Mouse (Mus musculus) limb, embryonic 11.5 days (tissue): ENCODE measurements around the gene Colgalt2. TPM values are rescaled to one million over a fixed set of nuclear protein-coding genes. Genes with fewer than 3 reads are reported as not detected.

Experiments used
- ATAC-seq: fragments of 200-750 bp; cut with Nextera tagmentation; 2 replicates; pipeline ENCODE4 v1.8.0; 2017; ENCODE audit warnings: low read depth; ENCODE audit not compliant: insufficient number of reproducible peaks, low FRiP score, low TSS enrichment
- DNase-seq: peaks from one replicate; pipeline ENCODE4 v3.0.0-alpha.2; 2015; ENCODE audit warnings: low spot score
- H3K27ac ChIP-seq: fragments of 300-500 bp; sonication (generic); replicated peaks from 2 replicates; pipeline ENCODE4 v1.5.1; 2014; ENCODE audit warnings: low read depth, mild to moderate bottlenecking, low read length
- H3K27me3 ChIP-seq: fragments of 300-500 bp; sonication (generic); 2 replicates; pipeline ENCODE4 v1.6.1; 2014; ENCODE audit warnings: mild to moderate bottlenecking, low read length, mixed read lengths; ENCODE audit not compliant: control insufficient read depth, insufficient read depth
- H3K36me3 ChIP-seq: fragments of 300-500 bp; sonication (generic); 2 replicates; pipeline ENCODE4 v1.6.1; 2014; ENCODE audit warnings: mild to moderate bottlenecking, low read length, moderate library complexity, mixed read lengths; ENCODE audit not compliant: control insufficient read depth, insufficient read depth
- H3K4me1 ChIP-seq: fragments of 300-500 bp; sonication (generic); 2 replicates; pipeline ENCODE4 v1.6.1; 2014; ENCODE audit warnings: low read length, mixed read lengths; ENCODE audit not compliant: control insufficient read depth, insufficient read depth
- H3K4me2 ChIP-seq: fragments of 300-500 bp; sonication (generic); 2 replicates; pipeline ENCODE4 v1.6.1; 2014; ENCODE audit warnings: low read depth, mild to moderate bottlenecking, moderate library complexity; ENCODE audit not compliant: severe bottlenecking
- H3K4me3 ChIP-seq: fragments of 300-500 bp; sonication (generic); 2 replicates; pipeline ENCODE4 v1.5.1; 2014; ENCODE audit warnings: low read depth, low read length
- H3K9ac ChIP-seq: fragments of 300-500 bp; sonication (generic); 2 replicates; pipeline ENCODE4 v1.6.1; 2014; ENCODE audit warnings: mild to moderate bottlenecking, low read length
- H3K9me3 ChIP-seq: fragments of 300-500 bp; sonication (generic); 2 replicates; pipeline ENCODE4 v1.6.1; 2016; ENCODE audit warnings: low read length; ENCODE audit not compliant: control insufficient read depth
- WGBS: fragments of 180-500 bp; shearing (Covaris S2); extraction: QIAGEN DNeasy Blood & Tissue Kit; methylation state at CpG from one replicate; pipeline ENCODE4 v1.1.7; 2014; 5-methylcytosine and 5-hydroxymethylcytosine counted together
- polyA plus RNA-seq: library from polyadenylated mRNA; unstranded; fragments of >200 nt; fragmentation: Nextera tagmentation; extraction: Ambion mirVana; gene quantifications from 2 replicates; pipeline ENCODE4 v1.2.1, GENCODE M21; 2014

Colgalt2 gene
- polyA plus RNA-seq, 1 experiment from 2014 or later, result 1.6 TPM

DNA sequence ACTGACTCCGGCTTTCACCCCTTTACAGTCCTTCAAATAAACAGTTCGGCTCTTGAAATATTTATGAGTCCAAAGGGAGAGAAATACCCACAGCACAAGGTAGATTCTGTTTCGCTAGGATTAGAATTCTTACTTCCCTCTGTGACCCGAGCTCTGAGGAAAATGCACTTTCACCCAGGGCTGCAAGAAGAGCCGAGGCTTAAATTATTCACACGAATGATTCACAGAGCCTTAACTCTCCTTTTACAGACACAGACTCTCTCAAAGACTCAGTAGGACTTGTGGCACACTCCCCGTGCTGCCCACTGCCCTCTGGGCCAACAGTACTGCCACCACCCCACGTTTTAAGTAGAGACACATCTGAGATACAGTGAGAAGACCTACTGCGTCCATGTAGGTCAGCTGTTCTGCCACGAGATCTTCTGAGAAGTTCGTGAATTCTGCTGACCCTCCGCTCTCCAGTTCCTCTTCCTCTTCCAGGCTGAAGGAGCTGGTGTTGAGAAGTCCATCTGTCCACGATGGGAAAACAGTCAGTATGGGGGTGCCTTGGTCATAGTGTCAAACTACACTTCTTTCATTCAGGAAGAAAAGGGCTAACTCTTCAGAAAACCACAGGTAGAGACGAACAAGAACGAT is 154.4 kb downstream of the Colgalt2 start:
- no peaks in the 10 kb centered on the region for H3K27me3 ChIP-seq
- H3K4me3 ChIP-seq, result no peak overlapping the region
- no peak overlapping the region for H3K9ac ChIP-seq
- no peak overlapping the region; the same call in 1 of the 2 replicates for H3K4me2 ChIP-seq
- no peak for ATAC-seq
- no peak for DNase-seq
- peaks cover 2% of the 10 kb centered on the region; the same call in 1 of the 2 replicates for H3K36me3 ChIP-seq
- 80% methylated on average over 15 of the region's 15 CpGs for WGBS
- H3K4me1 ChIP-seq, result peaks cover 11% of the 10 kb centered on the region
- no peaks in the 10 kb centered on the region for H3K9me3 ChIP-seq
- no peak overlapping the region for H3K27ac ChIP-seq

DNA sequence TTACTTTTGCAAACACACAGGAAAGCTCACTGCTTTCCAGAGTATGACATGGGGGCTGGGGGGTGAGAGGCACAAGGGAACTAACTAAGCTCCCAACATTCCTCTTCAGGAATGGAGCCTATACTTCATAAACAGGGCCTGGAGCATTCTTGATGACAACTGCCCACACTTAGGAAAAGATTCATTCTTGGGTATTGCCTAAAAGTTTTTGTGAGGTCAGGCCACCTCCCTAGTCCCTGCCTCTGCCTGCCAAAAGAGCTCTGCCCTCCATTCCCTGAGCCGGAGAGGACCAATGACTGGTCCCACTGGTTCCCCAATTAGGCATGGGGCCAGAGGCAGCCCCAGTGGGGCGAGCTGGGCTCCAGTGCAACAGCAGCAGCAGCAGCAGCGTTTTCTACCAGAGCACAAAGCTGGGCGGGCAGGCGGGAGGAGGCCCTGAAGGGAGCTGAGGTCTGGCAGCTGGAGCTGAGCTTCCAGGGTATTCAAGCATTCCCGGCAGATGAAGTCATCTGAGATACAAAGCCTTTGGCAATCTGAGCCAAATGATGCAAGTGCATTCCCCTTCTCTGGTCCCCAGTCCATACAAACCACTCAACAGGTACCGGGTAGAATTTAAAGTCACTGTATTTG is 156.4 kb downstream of the Colgalt2 start:
- ATAC-seq, result peak; percentile 64; the same call in 1 of the 2 replicates
- peaks cover 11% of the 10 kb centered on the region for H3K4me1 ChIP-seq
- no peaks in the 10 kb centered on the region for H3K27me3 ChIP-seq
- H3K9ac ChIP-seq, result no peak overlapping the region
- peaks cover 2% of the 10 kb centered on the region; the same call in 1 of the 2 replicates for H3K36me3 ChIP-seq
- H3K9me3 ChIP-seq, result no peaks in the 10 kb centered on the region
- no peak overlapping the region for H3K4me2 ChIP-seq
- H3K4me3 ChIP-seq, result no peak overlapping the region
- peak overlapping the region; percentile 14; the same call in 1 of the 2 replicates for H3K27ac ChIP-seq
- peak; percentile 52 for DNase-seq
- WGBS, result 47% methylated on average over 7 of the region's 7 CpGs

DNA sequence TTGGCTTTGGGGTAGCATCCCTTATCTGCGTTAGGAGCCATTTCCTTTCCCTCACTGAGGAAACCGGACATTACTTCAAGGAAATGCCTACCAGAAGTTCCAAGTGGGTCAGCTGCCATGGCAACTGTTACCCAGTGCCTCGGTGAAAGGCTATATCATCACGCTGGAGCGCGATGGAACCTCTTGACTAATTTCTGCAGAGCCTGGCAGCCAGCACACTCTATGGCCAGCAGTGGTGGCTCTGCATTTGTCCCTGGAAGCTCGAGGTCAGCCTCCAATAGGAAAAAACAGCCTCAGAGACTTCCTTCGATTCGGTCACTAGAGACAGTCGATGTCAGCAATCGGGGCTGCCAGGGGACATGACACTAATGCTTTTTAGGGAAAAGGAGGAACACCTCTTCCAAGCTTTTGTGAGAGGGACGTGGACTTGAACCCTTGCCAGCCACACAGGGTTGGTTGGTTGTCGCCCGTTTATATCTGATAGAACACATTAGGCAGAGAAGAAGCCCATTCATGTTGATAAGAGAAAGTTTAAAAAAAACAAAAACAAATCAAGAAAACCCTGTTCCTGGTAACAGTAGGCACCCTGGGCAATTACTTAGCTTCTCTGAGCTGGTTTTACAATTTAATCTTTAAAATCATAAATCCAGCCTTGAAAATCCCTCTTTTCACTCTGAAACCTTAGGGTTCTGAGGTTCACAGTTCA is 157.1 kb downstream of the Colgalt2 start:
- ATAC-seq, result no peak
- H3K27ac ChIP-seq, result no peak overlapping the region; the same call in 1 of the 2 replicates
- H3K4me2 ChIP-seq, result no peak overlapping the region
- H3K9me3 ChIP-seq, result no peaks in the 10 kb centered on the region
- 83% methylated on average over 14 of the region's 14 CpGs for WGBS
- H3K9ac ChIP-seq, result no peak overlapping the region
- no peak for DNase-seq
- no peak overlapping the region for H3K4me3 ChIP-seq
- peaks cover 2% of the 10 kb centered on the region; the same call in 1 of the 2 replicates for H3K36me3 ChIP-seq
- peaks cover 11% of the 10 kb centered on the region for H3K4me1 ChIP-seq
- no peaks in the 10 kb centered on the region for H3K27me3 ChIP-seq

Other genes starting within 250 kb of the Colgalt2 start
- 95.5 and 105 TPM in 2 replicates for gene Tsen15, start 13.1 kb upstream of the Colgalt2 start, polyA plus RNA-seq